Mouse (Mus musculus) spleen, adult 12 weeks (tissue): ENCODE data around the gene Zfp706.

Experiments used
- DNase-seq: peaks from one replicate; pipeline ENCODE4 v3.0.0; 2022; ENCODE audit warnings: low spot score

Zfp706 gene

DNA sequence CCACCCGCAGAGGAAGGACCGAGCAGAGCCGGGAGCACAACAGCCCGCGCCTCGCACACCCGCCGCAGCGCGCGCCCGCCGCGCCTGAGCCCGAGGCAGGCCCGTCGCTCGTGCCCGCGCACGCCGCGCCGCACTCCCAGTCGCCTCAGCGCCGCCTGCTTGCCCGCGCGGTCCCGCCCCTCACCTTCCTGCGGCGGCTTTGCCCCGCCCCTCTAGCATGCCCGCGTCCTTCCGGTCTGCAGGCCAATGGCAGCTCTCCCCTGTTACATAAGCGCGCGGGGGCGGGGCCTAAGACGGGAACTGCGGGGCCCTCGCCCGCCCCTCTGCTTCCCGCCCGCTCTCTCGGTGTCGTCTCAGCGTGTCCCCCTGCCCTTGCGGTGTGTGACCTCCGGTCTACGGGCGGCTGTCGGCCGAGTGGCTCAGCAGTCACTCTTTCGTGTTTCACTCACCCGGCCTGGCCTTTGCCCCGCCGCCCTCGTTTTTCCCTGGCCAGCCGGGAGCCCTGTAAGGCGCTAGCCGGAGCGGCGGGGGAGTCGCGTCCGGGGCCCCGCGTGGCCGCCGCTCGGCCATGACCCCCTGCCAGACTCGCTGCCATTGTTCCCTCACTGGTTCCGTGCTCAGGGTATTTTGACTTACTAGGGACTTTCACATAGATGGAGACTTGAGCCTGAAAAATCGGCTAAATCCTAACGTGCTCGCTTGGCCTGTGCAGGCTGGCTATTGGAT is at the start of gene Zfp706:
Gene Zfp706 (minus strand): TSS at position 541 of the 726 bp plus-strand sequence.
- DNase-seq: peak; percentile 98

DNA sequence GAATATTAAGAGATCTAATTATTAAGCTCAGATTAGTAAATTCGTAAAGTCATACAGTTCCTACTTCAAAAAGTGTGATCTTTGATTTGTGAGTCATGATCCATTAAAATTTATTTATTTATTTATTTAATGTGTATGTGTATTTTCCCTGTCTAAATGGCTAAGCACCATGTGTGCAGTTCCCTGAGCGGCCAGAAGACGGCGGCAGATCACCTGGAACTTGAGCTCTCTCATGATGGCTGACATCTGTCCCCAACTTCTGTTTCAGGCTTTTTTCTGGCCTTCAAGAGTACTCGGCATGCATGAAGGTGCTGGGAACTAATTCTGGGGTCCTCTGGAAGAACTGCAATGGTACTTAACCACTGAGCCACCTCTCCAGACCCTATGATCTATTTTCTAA is 47.0 kb upstream of the Zfp706 start:
- no peak for DNase-seq

DNA sequence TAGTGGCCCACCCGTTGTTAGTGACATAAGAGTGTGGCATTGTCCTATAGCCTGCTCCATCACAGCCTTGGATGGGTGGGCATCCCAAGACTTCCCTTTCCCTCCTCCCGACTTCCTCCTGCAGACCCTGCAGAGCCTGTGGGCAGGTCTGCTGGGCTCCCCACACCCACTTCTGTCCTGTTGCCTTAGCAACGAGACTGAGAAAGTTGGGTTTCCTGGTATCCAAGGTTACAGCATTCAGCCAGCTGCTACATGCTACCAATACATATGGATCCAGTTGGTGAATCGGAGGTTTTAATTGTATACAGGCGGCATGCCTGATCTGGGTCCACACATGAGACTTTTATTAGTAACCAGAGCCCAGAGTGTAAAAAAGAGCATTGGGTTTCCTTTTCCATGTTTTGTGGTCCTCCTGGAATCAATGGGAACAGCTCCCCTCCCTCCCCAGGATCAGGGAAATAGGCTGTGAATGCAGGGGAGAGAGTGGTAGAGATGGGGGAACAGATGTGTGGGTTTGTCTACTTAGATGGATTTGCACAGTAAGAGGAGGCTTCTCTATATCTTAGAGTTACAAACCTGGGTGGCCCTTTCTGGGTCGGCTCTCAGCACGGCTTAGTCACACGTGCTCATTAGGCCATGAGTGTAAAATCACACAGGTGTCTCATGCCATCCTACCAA is 45.7 kb upstream of the Zfp706 start:
- DNase-seq: no peak

DNA sequence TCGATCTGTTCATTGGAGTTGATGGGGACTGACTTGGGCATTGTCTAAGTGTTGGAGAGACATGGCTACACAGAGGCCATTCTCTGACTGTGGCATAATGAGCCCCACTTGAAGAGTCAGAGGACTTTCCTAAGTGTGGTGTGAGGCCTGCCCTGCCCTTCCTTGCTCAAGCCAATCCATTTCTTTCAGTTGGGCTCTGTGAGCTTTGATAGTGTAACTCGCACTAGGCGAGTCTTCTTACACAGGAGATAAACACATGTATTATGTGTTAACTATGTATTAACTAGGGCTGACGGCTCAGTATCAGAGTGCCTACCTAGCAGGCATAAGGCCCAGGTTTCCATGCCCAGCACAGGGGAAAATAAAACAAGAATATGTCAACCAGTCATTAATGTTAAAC is 39.8 kb upstream of the Zfp706 start:
- no peak for DNase-seq

DNA sequence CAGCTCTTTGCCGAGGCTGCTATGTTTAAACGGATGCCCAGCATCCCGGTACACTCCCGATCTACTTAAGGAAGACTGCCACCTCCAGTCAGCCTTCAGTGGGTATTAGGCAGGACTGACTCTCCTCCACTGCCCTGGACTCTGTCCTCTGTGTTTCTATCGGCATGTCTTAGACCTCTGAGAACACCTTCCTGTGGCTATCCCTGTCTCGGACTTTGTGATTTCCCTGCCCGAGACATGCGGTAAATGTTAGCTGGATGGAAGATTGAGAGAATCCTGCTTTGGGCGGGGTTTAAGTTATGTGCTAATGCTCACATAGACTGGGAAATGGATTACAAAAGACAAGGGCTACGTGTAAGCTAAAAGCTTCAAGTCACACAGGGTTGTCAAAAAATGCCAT is 39.0 kb upstream of the Zfp706 start:
- DNase-seq: no peak

DNA sequence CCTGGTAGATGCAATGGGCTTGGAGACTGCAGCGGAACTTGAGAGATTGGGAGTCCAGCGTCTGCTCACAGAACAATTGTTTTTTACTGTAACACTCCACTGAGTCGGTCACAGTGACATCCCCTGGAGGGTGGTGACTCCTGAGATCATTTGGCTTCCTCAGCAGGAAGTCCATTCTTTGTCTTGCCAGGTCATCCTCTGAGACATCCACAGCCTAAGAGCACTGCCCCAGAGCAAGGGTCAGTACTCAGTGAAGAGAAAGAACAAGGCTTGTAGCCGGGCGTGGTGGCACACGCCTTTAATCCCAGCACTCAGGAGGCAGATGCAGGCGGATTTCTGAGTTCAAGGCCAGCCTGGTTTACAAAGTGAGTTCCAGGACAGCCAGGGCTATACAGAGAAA is 38.6 kb upstream of the Zfp706 start:
- no peak for DNase-seq

DNA sequence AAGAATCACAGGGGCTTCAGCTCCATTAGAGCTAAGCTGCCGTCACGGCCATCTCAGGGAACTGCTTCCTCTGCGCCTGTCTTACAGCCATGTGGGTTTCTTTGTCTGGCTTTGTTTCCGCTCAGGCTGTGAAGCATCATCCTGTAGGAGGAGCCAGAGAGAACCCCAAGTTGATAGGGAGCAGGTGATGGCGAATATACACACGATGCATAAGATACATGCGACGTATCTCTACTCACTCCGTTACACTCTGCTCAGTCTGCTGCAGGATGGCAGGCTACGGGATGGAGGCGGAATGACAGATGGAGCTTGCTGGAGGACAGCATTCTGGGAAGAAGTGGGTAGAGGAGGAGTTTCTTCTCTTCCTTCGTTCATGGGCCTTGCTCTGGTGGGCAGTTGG is 37.9 kb upstream of the Zfp706 start:
- DNase-seq: no peak

DNA sequence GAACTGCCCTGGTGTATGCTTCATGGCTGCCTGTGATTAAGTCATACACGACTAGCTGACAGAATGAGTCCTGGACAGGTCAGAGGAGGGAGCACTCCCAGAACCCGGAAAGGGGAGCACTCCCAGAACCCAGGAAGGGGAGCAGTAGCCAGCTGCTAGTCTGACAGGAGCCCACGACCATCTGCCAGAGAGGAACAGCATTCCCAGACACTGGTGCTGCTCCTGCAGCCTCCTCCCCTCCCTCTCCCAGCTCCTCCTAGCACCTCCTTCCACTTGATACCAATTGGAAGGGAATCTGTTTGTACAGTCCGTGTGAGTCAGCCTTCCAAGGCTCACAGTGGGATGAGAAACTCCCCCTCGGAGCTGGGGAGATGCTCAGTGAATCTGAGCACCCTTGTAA is 35.0 kb upstream of the Zfp706 start:
- DNase-seq: no peak

DNA sequence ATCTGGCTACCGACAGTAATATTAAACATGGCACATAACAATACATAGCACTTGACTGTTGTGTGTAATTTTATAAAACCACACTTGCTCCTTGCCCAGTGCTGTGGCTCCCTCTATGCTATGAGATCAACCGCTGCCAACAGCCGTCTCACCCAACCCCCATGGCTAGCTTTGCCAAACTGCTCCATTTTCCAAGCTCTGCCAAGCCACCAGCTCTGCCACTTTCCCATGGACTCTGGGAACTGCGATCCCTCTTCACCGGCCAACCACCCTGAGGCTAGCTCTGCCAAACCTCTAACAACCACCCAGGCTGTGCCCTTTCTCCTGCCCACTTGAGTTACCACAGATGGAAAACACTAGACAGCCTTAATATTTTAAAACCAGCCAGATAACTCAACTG is 33.6 kb upstream of the Zfp706 start:
- no peak for DNase-seq

DNA sequence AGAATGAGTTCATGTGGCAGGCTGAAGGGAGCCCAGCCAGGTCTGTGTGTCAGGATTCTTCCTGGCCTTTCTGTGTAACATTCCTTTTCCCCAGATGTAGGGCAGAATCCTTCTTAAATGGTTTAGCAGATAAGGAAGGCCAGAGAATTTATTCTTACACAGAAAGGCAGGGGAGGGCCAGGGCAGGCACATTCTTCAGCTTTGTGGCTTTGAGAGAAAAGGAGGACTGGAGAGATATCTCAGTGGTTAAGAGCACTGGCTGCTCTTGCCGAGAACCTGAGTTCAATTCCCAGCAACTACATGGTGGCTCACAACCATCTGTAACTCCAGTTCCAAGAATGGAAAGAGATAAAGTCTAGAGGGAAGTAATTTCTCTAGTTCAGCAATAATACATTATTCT is 31.1 kb upstream of the Zfp706 start:
- DNase-seq: no peak

DNA sequence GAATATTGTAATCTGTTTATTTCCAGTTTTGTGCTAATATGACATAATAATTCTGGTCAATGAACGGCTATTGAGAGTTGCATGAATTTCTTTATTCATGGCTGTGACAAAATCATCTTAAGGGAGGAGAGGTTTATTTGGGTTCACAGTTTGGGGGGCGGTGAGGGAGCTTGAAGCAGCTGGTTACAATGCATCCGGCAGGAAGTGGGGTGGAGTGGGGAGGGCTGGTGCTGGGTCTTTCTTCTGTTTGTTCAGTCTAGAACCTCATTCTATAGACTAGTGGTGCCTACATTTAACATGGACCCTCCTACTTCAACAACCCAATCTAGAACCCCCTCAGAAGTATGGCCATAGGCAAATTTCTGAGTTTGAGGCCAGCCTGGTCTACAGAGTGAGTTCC is 30.1 kb upstream of the Zfp706 start:
- no peak for DNase-seq

DNA sequence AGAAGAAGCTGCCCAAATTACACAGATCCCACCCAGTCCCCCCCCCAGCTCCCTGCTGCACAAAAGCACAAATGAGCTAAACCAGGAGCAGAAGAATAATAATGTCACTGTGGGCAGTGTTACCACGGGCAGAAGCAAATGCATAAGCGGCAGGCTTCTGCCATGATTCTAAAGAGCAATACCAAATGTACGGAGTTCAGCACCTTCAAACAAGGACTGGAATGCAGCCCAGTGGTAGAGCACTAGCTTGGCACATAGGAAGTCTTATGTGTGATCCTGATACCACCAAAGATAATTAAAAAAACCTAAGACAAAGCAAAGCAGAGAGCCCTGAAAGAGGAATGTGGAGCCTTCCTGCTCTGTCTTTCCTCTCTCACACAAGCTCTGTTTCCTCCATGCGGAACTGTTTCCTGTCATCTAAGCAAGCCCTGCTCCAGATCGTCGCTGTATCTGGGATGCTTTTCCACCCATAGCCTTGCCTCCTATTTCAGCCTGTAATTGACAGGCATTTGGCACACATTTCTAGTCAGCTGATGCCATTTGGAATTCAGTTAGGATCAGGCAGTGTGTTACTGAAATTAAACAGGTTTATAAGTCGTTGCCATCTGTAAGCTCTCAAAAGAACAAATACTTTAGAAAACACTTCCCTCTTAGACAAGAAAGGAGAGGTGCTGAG is 29.0 kb upstream of the Zfp706 start:
- DNase-seq: no peak

DNA sequence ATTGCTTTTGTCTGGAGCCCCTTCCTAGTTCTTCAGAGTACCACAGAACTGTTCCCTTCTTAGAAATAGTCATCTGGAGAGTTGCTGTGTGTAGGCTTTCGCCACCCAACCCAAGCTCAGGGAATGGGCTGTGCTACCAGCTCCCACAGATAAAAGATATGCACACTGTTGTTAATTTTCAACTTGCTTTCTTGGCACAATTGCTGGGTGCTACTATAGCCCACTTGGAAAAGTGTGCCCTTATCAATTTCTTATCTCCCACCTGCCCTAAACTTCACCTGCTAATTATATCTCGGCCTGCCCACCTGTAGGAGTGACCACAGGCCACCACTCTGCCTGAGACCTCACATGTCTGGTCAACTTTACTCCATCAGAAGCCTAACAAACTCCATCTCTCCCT is 26.6 kb upstream of the Zfp706 start:
- no peak for DNase-seq

DNA sequence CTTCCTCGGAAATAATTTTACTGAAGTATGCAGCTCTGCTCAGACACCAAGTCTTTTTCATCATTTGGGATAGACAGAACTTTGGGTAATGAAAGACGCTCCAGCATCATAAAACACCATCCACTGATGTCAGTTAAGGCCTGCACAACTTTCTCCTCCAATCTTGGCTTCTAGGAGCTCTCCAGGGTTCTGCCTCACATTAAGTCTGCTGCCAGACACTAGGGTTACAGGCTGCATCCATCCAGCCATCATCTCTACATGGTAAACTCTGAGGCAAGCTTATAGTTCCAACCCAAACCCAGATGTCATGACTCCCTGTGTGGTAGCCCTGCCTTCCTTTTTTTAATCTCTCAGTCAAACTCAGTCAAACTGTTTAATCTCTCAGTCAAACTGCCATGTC is 25.9 kb upstream of the Zfp706 start:
- DNase-seq: no peak

DNA sequence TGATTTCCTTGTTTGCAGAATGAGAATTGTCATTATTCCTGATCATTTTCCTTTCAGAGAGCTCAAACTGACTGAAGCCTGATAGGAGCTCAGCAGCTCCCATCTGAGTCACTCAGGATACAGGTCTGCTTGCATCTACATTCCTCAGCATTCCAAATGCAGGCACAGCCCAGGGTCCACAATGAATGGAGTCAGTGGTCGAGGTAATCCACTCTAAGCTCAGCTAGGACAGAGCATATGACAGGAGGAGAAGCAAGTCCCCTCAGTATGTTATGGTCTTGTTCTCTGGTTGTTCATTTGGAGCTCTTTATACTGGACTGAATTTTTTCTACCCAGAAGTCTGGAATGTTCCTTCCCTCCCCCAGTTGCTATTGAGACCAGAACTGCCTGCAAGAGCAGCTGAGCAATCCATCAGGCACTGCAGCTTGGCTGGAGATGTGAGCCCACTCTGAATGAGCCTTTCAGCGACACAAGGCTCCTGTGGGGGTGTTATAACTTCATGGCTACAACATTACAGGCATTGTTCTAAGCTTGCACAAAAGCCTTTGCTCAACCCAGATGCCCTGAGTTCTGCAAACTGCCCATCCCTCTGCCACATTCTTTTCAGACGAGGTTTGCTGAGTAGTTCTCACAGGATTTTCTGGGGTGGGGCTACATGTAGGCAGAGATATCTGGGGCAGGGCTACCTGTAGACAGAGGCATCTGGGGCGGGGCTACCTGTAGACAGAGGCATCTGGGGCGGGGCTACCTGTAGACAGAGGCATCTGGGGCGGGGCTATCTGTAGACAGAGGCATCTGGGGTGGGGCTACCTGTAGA is 24.0 kb upstream of the Zfp706 start:
- no peak for DNase-seq

DNA sequence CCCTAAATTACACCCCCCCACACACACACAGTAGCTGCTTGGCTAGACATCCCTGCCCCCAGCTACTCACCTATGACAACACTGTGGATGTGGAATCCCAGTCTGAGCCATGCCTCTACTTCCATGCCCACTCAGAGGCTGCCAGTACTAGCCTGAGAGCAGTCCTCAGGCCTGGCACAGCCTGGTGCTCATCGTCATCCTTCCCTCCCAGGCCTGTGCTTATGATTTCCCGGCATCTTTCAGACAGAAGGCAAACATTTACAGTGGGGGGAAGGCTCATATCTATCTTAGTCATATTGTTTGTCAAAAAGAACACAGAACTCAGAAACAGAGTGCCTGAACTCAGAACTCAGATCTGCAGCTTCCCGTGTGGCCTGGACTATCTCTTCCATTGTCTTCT is 23.4 kb upstream of the Zfp706 start:
- DNase-seq: no peak

DNA sequence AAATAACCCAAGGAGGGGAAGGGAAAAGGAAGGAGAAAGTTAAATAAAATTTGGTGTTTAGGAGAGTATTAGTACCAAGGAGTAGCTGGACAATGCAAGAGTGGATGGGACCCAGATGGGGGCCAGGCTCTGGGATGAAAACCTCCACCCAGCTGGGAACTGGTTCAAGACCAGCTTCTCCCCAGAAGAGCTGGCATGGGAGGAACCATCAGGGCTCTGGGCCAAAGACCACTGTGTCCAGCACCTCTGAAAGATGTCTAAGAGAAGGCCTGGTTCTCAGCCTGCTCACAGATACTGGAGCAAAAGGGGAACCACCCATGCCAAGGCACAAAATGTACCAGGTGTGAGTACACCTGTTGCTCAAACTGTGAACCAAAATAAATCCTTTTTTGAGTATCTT is 20.4 kb upstream of the Zfp706 start:
- no peak for DNase-seq

DNA sequence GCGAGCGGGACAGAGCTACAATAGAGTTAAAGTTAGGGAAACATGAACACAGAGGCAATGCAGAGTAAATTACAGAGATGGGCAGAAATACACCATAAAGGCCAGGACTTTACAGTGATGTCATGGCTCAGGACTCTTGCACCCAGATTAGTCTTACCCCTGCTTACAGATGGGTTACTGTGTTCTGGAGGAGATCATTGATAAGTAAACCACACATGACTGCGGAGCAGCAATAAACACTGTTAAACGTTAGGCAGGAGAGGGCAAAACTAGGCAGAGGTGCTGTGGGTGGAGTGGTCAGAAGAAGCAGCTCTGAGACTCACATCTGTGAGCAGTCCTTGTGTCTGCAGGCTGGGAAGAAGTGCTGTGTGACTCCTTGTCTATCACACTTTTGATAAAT is 18.9 kb upstream of the Zfp706 start:
- DNase-seq: no peak

DNA sequence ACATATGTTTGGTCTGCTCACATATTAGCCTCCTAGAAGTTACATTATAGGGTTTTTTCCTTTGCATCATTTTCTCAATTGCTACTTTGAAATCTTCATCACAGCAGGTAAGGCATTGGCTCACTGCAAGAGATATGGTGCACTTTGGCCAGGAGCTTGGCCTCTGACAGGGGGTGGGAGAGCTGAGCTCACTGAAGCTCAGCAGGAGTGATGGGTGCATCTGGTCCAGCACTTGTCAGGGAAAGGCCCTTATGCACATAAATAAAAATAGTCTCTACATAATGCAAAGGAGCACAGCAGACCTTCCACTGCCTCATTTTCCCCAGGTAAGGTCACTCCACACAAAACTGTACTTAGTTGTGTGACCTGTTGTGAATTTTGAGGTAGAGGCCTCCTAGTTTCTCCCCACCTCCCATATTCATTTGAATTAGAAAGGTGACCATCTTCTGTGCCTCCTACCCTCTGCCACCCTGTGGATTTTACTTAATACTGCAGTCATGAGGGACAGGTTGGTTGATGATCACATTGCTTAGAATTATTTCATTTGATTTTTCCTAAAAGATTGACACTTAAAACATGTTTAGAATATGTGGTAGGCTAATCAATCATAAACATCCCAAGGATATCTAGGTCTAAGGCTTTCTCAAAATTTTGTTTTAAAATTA is 13.1 kb upstream of the Zfp706 start:
- no peak for DNase-seq

DNA sequence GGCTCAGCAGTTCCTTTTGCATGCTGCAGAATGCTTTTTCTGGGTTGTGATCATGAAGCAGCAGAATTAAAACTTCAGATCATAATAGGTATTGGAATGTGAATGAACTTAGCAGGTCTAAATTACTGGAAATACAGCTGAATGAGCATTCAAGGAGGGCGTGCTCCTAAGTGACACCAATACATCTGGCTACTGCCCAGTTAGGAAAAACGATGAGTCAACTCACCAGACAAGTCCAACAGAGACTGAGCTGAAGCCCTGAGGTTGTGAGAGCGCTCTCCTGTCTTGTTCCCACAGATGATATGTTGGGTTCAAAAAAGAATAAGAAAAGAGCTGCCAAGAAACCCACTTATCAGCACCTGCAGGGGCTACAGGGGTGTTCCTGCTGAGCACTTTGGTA is 11.9 kb upstream of the Zfp706 start:
- DNase-seq: no peak

DNA sequence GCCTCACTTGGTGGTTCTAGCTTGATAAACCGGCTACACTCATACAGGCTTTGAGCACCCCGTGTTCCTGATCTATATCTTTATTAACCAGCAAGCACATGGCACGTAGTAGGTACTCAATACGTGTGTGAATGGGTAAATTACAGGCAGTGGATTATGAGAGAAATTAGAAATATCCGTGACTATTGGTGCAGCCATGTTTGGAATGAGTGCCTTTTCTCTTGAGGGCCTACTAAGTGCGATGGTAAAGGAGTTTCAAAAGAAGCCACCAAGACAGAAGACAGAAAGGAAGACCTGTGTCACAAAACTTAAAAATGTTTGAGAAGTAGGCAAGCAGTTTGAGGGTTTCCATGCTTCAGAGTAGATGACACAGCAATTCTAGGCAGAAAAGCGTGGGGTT is 4.3 kb upstream of the Zfp706 start:
- no peak for DNase-seq

DNA sequence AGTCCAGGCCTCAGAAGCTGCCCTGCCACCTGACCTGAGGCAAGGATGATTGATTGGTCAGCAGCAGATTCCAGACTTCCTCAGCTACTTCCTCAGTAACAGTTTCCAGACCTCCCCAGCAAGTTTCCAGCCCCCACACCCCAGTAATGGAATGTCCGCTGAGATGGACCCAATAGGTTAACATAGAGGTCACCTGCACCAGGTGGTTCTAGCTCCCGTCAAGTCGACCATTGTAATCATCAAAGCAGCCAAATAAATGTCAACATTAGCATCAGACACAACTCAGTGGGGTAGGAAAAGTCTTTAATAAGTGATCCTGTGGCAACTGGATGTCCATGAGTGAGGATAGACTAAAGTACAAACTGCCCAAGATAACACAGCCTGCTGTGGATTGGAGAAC is 3.7 kb upstream of the Zfp706 start:
- no peak for DNase-seq
